Mouse (Mus musculus): ENCODE results near the gene Ppp4c.

DNA sequence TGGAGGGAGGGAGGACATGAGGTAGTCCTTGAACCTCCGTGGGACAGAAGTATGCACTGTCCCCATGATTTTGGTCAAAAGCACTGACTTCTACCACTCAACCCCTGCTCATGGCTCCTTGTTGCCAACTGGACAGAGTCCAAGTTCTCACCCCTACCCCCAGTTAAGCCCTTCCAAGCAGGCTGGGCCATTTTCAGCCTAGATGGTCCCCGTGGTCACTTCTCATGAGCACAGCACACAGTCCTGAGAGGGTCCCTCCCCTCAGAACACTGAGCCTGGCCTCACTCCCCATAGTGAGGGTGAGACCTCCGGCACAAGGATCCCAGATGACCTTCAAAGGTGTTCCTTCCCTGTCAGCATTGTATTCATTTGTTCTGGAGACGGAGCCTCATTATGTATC lies 3.2 kb downstream of the Ppp4c start:
- TF ChIP-seq E2F4 (IDR thresholded peaks at IDR 0.05; ENCODE audit: insufficient read depth) (no peak), POLR2A (IDR thresholded peaks at IDR 0.05; ENCODE audit: insufficient read length, low read depth) (no peak), POLR2AphosphoS2 (IDR thresholded peaks at IDR 0.05; ENCODE audit: insufficient read length, low read depth) (no peak), MAX (IDR thresholded peaks at IDR 0.05; ENCODE audit: low read depth) (no peak), TCF3 (IDR thresholded peaks at IDR 0.05; ENCODE audit: insufficient read length, low read depth) (no peak)
